Comparison of ENCODE assay signal across 10 mouse cellular contexts in the genomic region with DNA sequence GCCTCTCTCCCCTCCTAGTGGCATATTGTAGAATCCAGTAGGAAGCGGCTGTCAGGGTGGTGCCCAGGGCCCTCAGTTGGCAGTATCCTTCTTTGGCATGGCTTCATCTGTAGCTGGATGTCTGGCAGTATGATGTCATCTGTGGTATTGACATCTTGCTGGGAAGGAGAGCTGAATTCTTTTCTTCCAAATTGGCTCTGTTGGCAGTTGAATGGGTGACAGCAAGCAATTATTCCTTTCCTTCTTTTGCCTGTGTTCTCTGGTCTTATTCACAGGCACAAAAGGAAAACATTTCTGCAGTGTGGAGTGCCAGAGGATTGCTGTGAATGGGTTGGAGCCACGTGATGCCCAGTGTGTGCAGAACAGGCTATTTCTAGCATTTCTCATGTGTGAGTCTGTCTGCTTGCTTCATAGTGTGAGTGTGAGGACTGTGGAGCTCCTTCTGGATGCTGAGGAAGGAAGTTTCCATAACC.
DNase-seq lines count a peak whose midpoint lies in the region; ATAC-seq and TF ChIP-seq lines count a peak whose summit lies in the region.
"Had no signal": no experiment of that assay in that cellular context is flagged by ENCODE, and none has a peak within 500 bp of the region (broad histone marks: within the 10 kb centered on the region; RNA-seq: fewer than 3 reads in every experiment).

No protein-coding gene starts in this region.

- H3K9ac ChIP-seq in neural tube, embryonic 12.5 days, result no peak overlapping the region
- H3K9ac ChIP-seq in midbrain, embryonic 11.5 days (ENCODE audit: low read length), result no peak overlapping the region
- H3K9ac ChIP-seq in liver, postnatal 0 days (replicated peaks), result no peak overlapping the region

- 52% methylated on average over 2 of the region's 2 CpGs for WGBS in neural tube, embryonic 12.5 days
- 59% methylated on average over 2 of the region's 2 CpGs for WGBS in midbrain, embryonic 11.5 days
- WGBS in liver, postnatal 0 days (ENCODE audit: insufficient replicate concordance), result 52% methylated on average over 2 of the region's 2 CpGs

- H3K4me1 ChIP-seq in neural tube, embryonic 12.5 days, result peaks cover 13% of the 10 kb centered on the region
- H3K4me1 ChIP-seq in midbrain, embryonic 11.5 days (ENCODE audit: control insufficient read depth, insufficient read depth, low read length), result peaks cover 10% of the 10 kb centered on the region
- H3K4me1 ChIP-seq in liver, postnatal 0 days (ENCODE audit: insufficient read depth), result no peaks in the 10 kb centered on the region
- H3K4me1 ChIP-seq: megakaryocyte, embryonic 14.5 days had no signal

- H3K36me3 ChIP-seq in neural tube, embryonic 12.5 days, result no peaks in the 10 kb centered on the region
- no peaks in the 10 kb centered on the region for H3K36me3 ChIP-seq in midbrain, embryonic 11.5 days (ENCODE audit: control insufficient read depth, insufficient read depth, low read length)
- H3K36me3 ChIP-seq in liver, postnatal 0 days (replicated peaks; ENCODE audit: insufficient read depth, low read length), result no peaks in the 10 kb centered on the region

- H3K4me2 ChIP-seq in neural tube, embryonic 12.5 days (replicated peaks), result no peak overlapping the region
- H3K4me2 ChIP-seq in midbrain, embryonic 11.5 days, result no peak overlapping the region
- no peak overlapping the region for H3K4me2 ChIP-seq in liver, postnatal 0 days (ENCODE audit: low read depth, low read length)

- TF ChIP-seq CTCF in liver, postnatal 0 days (IDR thresholded peaks at IDR 0.05; ENCODE audit: low read depth), result no peak

- DNase-seq in neural tube, embryonic 10.5 days (ENCODE audit: extremely low spot score, low spot score), result no peak
- peak; percentile 60 to 82 for DNase-seq in frontal cortex, postnatal 36 days (ENCODE audit: low spot score in 2 of 2)
- DNase-seq in layer of hippocampus, postnatal 14 days (ENCODE audit: low spot score in 2 of 2), result peak; percentile 46 to 76
- DNase-seq in midbrain, embryonic 11.5 days (ENCODE audit: low spot score, missing footprints), result no peak
- no peak for DNase-seq in liver, postnatal 0 days
- no peak for DNase-seq in testis, postnatal 10 days (ENCODE audit: low spot score)
- DNase-seq in thymus, postnatal 4 days, result no peak

- H3K27ac ChIP-seq in neural tube, embryonic 12.5 days, result no peak overlapping the region
- H3K27ac ChIP-seq in midbrain, embryonic 11.5 days (ENCODE audit: low read depth, low read length), result no peak overlapping the region
- no peak overlapping the region for H3K27ac ChIP-seq in liver, postnatal 0 days (ENCODE audit: low read depth)

- no peak overlapping the region for H3K4me3 ChIP-seq in neural tube, embryonic 12.5 days
- H3K4me3 ChIP-seq in midbrain, embryonic 11.5 days (ENCODE audit: low read depth, low read length), result no peak overlapping the region
- H3K4me3 ChIP-seq in liver, postnatal 0 days (ENCODE audit: low read depth, low read length), result no peak overlapping the region
- H3K4me3 ChIP-seq: erythroblast, embryonic 14.5 days; megakaryocyte, embryonic 14.5 days had no signal

- H3K27me3 ChIP-seq in neural tube, embryonic 12.5 days (replicated peaks), result no peaks in the 10 kb centered on the region
- no peaks in the 10 kb centered on the region for H3K27me3 ChIP-seq in midbrain, embryonic 11.5 days (ENCODE audit: control insufficient read depth, insufficient read depth, low read length)
- H3K27me3 ChIP-seq in liver, postnatal 0 days (ENCODE audit: insufficient read depth, low read length), result no peaks in the 10 kb centered on the region
- H3K27me3 ChIP-seq: megakaryocyte, embryonic 14.5 days had no signal

- no peak for TF ChIP-seq EP300 in liver, postnatal 0 days (IDR thresholded peaks at IDR 0.05; ENCODE audit: low read depth)

- 0 out of 2 replicates have a peak, but pooled peaks have one; percentile 63 for ATAC-seq in neural tube, embryonic 12.5 days (ENCODE audit: low FRiP score, low read depth)
- peak; percentile 82 for ATAC-seq in midbrain, embryonic 11.5 days (ENCODE audit: low FRiP score)
- ATAC-seq in liver, postnatal 0 days, result no peak

- H3K9me3 ChIP-seq in neural tube, embryonic 12.5 days, result no peaks in the 10 kb centered on the region
- H3K9me3 ChIP-seq in midbrain, embryonic 11.5 days (ENCODE audit: control insufficient read depth, low read length), result no peaks in the 10 kb centered on the region
- H3K9me3 ChIP-seq in liver, postnatal 0 days (ENCODE audit: low read length), result no peaks in the 10 kb centered on the region
- H3K9me3 ChIP-seq: megakaryocyte, embryonic 14.5 days had no signal

Comparison
In these comparisons a context has a peak if more than half of its experiments do, and no peak if none do; other contexts are left out.
1. DNase-seq: peak in frontal cortex, postnatal 36 days (2 of 2) and layer of hippocampus, postnatal 14 days (2 of 2); none in neural tube, embryonic 10.5 days (single experiment), midbrain, embryonic 11.5 days (single experiment), liver, postnatal 0 days (single experiment), testis, postnatal 10 days (single experiment) and thymus, postnatal 4 days (single experiment).